Mouse (Mus musculus) ES-Bruce4 (cell line): Measurements from ENCODE around the gene Tcf7l2.

Experiments used
- CTCF ChIP-seq: IDR thresholded peaks from one replicate; pipeline ENCODE4 v1.8.1; 2011; ENCODE audit warnings: low read depth, low read length
- EP300 ChIP-seq: IDR thresholded peaks from 2 replicates; pipeline ENCODE4 v1.6.1; 2011; ENCODE audit warnings: low read depth, low read length; ENCODE audit not compliant: insufficient read depth
- POLR2A ChIP-seq: IDR thresholded peaks from one replicate; pipeline ENCODE4 v1.8.1; 2011; ENCODE audit warnings: low read length; ENCODE audit not compliant: insufficient read depth

DNA sequence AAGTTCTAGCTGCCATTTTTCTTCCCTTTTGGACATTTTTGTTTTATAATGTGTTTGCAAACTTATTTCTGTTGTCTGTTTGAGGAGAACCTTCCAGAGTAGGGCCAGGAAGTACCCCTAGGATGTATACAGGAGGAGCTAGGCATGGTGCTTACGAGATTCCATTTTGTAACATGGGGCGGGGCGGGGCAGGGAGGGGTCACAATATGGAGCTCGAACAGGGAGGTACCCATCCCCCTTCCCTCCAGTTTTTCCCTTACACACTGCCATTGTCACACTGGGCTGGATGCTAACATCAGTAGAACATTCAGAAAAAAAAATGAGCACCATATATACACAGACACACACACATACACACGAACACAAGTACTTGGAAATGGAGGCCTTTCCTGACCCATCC lies 187.1 kb downstream of the Tcf7l2 start:
- TF ChIP-seq CTCF (no peak), POLR2A (no peak), EP300 (no peak)
